Mouse (Mus musculus) left cerebral cortex, postnatal 10 days (tissue): ENCODE data around the gene Krtap4-1. TPM values are rescaled to one million over a fixed set of nuclear protein-coding genes. Genes with fewer than 3 reads are reported as not detected.
"Not testable (repeated sequence)": the region's sequence is repeated elsewhere in the genome, so short reads cannot be mapped to it uniquely, and the experiment has no call there.

ENCODE experiments used
- DNase-seq, 2 experiments: peaks; one replicate each; pipeline ENCODE4 v3.0.0; 2021 to 2022; ENCODE audit warnings: low spot score in 2 of 2, mixed read lengths in 1 of 2; ENCODE audit errors: extremely low spot score in 1 of 2
- intact Hi-C: fragments of 180-260 bp; cut with DNase I; formaldehyde crosslinking; loops from one replicate; pipeline ENCODE4 v1.15.1; 2025
- total RNA-seq, 2 experiments: library from RNA; stranded (reverse); gene quantifications; 2 replicates each; pipeline ENCODE4 v1.2.3; 2021

Gene Krtap4-1
- not detected for total RNA-seq

DNA sequence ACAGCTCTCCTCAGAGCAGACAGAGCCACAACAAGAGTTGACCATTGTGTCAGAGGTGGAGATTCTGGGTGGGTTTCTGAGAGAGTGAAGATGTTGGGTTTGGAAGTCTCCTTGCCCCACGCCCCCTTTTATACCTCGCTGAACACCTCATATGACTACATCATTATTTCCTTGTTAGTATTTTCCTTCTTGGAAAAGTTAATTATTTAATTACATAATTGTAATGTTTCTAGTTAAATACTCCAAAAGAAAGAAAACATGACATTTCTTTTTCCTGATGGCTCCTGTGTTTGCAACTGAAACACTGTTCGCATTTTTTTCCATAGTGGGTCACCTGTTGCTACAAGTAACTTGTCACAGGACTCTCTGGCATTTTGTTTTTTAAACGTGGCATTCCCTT, at the start of gene Krtap4-1:
TSS of gene Krtap4-1 (minus strand) at position 101 of the 400 bp plus-strand sequence.
- DNase-seq = no peak
- intact Hi-C loops = no loop called here

DNA sequence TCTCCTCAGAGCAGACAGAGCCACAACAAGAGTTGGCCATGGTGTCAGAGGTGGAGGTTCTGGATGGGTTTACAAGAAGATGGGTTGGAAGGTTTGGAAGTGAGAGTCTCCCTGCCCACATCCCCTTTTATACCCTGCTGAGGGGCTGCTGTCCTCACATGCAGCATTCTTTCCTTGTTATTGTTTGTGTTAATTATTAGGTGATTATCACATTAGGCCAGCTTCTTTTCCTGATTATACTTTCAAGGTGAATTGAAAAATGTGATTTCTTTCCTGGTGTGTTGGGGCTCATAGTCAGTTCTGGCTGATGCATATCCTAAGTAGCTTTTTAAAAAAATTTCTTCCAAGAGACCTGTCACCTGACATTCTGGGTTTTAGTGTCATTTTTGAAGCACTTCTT, 37.8 kb upstream of the Krtap4-1 start, which contains the start of gene Krtap4-6:
TSS of gene Krtap4-6 (minus strand) at position 101 of the 400 bp plus-strand sequence.
- intact Hi-C loops = no loop called here
- no peak for DNase-seq

DNA sequence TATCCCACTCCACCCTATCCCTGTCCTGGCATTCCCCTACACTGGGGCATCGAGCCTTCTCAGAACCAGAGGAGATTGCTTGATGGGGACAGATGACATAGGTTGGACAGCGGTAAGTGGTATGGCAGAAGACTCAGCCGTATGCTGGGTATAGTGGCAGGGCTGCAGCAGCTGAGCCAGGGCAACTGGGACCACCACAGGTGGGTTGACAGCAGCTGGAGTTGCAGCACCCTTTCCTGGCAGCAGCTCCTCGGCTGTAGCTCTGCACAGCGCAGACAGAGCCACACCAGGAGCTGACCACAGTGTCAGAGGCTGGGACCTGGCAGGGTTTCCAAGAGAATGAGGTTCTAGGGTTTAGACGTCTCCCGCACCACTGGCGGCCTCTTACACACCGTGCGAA, 34.8 kb upstream of the Krtap4-1 start:
- no peak for DNase-seq
- intact Hi-C loops = no loop called here

DNA sequence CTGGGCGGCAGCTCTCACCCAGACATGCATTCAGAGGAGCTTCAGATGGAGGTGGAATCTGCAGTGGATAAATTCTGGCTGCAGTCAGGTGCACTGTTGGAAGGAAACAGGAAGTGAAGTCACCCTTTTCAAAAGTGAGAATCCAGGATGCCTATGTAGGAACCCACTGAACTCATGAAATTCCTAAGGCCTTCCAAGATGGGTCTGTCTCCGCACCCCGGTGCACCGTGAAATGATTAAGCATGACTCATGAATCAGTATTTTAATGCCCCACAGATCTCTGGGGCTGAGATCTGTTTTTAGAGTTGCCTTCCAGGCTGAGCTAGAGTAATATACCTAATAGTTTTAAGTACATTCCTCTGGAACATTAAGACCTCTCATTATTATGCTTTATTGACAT, 31.2 kb upstream of the Krtap4-1 start:
- intact Hi-C loops = no loop called here
- DNase-seq = no peak

DNA sequence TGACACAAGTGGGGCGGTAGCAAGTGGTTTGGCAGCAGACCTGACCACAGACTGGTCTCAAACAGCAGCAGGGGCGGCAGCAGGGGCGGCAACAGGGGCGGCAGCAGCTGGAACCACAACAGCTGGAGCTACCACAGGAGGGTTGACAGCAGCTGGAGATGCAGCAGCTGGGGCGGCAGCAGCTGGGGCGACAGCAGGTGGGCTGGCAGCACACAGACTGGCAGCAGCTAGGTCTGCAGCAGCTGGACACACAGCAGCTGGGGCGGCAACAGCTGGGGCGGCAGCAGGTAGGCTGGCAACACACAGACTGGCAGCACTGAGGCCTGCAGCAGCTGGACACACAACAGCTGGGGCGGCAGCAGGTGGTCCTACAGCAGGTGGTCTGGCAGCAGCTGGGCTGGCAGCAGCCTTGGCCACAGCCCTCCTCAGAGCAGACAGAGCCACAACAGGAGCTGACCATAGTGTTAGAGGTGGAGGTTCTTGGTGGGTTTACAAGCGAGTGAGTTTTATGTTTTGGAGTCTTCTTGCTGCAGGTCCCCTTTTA, 30.5 kb upstream of the Krtap4-1 start, which contains the start of gene Gm11563:
TSS of gene Gm11563 (minus strand) at position 494 of the 544 bp plus-strand sequence.
- intact Hi-C loops, DNase-seq: not testable (repeated sequence)

DNA sequence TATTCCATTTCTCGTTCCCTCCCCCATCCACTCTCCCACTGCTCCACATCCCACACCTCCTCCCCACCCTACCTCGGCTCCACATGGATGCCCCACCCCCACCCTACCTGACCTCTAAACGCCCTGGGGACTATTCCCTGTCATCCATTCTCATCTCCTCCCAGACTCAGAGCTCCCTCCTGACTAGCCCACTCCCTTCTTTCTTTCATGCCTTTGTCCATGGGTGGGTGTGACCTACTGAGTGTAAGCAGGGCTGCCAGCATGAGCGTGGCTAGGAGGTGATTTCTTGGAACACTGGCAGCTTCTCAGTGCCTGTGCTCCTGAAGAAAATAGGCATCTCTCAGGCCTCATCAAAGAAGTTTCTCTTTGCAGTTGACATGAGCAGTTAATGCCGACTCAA, 29.0 kb upstream of the Krtap4-1 start:
- intact Hi-C loops = no loop called here
- DNase-seq = no peak

DNA sequence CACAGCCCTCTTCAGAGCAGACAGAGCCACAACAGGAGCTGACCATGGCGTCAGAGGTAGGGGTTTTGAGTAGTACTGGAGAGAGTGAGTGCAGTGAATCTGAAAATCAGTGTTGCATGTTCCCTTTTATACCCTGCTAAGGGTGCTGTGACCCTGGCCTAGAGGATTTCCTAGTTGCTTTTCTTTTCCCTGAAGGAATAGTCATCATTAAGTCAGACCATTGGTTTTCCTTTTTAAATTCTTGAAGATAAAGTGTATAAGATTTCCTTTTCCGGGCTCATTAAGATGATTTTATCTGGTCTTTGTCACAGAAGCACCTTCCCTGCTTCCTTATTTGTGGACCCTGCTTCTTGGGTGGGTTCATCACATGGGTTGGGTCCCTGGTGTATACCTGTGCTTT, 22.1 kb upstream of the Krtap4-1 start, which contains the start of gene Gm11555:
TSS of gene Gm11555 (minus strand) at position 101 of the 400 bp plus-strand sequence.
- no peak for DNase-seq
- intact Hi-C loops = no loop called here

DNA sequence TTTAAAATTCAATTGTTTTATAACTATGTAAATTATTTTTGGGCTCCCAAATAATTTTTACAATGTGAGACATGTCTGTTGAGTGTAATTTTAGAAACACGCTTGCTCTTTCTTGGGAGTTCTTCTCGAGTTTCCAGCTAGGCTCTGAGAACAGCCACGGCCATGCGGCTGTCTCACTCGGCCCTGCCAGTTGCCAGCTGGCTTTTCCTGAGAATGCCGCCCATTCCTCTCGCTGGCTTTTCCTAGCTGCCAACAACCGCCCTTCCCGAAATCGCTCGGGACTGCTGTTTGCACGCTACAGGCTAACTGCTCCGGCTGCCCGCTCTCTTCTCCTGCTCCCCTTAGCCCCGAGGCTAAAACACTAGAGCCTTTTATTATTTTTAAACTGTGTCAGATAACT, 18.4 kb upstream of the Krtap4-1 start:
- no peak for DNase-seq
- intact Hi-C loops = no loop called here

DNA sequence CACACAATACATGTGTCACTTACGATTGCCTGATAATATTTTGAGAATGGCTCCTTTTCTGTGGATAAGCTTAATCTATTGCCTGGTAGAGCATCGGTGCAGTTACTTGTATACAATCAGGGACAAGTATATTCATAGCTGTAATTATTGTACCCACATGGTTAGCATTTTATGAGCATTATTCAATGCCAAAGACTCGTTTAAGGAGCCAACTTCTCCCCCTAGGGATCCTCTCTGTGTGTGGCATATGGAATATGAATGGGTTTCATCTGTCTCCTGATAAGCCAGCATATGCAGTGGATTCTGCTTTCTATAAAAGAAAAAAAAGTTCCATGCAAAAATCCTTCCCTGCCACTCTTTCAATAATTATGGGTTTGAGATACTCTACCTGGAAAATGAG, 16.3 kb upstream of the Krtap4-1 start:
- intact Hi-C loops = no loop called here
- no peak for DNase-seq

DNA sequence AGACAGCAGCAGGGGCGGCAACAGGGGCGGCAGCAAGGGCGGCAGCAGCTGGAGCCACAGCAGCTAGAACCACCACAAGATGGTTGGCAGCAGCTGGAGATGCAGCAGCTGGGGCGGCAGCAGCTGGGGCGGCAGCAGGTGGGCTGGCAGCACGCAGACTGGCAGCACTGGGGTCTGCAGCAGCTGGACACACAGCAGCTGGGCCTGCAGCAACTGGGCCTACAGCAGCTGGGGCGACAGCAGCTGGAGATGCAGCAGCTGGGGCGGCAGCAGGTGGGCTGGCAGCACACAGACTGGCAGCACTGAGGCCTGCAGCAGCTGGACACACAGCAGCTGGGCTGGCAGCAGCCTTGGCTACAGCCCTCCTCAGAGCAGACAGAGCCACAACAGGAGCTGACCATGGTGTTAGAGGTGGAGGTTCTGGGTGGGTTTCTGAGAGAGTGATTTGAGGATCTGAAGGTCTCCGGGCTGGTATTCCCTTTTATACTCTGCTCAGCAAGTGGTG, 15.6 kb upstream of the Krtap4-1 start, which contains the start of gene Krtap4-7:
TSS of gene Krtap4-7 (minus strand) at position 455 of the 505 bp plus-strand sequence.
- DNase-seq, intact Hi-C loops: not testable (repeated sequence)

DNA sequence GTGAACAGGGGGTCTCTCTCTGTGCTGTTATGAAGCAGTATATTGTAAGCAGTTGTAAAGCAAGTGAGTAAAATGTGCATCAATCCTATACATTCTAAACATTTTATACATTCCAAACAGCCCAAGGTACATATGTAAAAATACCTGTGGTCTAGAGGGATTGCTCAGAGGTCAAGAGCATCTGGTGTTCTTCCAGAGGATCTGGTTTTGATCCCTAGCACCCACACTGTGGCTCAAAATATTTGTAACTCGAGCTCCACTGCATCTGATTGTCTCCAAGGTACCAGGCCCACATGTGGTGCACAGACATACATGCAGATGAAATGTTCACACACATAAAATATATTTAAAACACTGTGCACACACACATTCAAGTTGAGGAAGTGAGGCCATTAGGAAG, 12.9 kb upstream of the Krtap4-1 start:
- intact Hi-C loops = no loop called here
- no peak for DNase-seq

DNA sequence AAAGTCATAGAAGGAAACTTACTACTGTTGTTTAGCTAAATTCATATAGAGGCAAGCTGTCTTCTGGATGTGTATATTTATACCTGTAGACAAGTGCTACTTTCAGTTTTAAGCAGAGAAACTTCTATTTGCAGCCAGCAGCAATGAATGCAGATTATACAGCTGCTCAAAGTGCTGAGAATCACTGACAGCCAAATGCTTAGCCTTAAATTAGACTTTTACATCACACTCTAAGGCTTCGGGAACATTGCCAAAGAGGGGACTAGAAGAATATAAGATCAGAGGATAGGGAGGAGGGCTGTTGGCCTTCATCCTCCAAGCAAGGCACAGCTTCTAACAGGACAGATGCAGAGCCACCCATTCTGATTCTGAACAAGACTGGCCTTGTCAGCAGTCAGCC, 9.0 kb upstream of the Krtap4-1 start:
- intact Hi-C loops = no loop called here

DNA sequence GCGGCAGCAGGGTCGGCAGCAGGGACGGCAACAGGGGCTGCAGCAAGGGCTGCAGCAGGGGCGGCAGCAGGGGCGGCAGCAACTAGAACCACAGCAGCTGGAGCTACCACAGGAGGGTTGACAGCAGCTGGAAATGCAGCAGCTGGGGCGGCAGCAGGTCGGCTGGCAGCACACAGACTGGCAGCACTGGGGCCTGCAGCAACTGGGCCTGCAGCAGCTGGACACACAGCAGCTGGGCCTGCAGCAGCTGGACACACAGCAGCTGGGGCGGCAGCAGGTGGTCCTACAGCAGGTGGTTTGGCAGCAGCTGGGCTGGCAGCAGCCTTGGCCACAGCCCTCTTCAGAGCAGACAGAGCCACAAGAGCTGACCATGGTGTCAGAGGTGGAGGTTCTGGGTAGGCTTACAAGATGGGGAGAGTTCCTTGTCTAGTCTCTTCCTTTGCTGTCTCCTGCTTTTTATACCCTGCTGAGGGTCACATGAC, 6.7 kb upstream of the Krtap4-1 start, which contains the start of gene Krtap4-2:
TSS of gene Krtap4-2 (minus strand) at position 432 of the 482 bp plus-strand sequence.
- no peak for DNase-seq
- intact Hi-C loops = no loop called here

More for the DNA sequence above, 9.0 kb upstream of the Krtap4-1 start:
- peak in 1 of 2 experiments; percentile 63 for DNase-seq

DNA sequence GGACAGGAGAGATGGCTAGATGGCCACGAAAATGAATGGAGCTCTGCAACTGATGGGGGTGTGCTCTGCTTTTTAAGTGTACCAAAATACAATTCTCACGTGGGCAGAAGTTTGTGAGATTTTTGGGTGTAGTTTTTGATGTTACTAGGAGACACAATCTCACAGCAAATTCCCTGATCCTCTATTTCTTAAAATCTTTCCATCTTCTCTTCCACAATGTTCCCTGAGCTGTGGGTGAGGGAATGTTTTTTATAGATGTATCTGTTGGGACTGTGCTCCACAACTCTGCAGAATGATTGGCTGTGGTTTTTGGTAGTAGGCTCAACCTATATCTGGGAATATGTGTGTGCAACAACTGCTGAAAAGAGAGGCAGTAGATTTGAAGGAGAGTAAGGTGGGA, 5.3 kb upstream of the Krtap4-1 start:
- no peak for DNase-seq
- intact Hi-C loops = no loop called here

DNA sequence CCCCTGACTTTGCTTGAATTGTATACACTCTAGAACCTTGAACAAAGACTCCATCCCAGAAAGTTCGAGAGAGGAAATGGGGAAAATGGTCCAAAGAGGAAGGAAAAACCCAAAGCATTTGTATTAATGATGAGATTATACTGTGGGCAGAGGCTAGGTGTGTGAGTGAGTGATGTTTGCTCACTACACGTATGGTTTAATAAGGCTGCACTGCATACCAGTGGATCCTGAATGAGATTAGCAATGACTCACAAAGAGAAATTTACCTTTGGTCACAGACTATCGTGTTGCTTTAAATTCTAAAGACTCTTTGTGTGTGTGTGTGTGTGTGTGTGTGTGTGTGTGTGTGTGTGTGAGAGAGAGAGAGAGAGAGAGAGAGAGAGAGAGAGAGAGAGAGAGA, 2.9 kb upstream of the Krtap4-1 start:
- DNase-seq = no peak
- intact Hi-C loops = no loop called here

DNA sequence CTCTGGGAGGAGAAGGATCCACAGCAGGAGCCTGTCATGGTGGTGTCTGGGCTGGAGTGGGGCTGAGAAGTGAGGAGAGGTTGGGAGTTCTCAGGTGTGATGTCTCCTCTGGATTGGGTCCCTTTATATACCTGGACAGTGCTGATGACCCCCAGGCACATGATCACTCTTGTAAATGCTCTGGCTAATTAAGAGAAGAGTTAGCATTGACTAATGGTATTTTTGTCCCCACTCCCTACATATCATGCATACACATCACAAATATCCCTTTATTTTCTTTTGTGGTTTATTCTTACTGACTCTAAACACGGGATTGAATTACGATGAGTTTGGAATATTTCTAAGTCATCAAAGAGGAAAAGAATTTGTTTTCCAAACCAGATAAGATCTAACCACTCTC, 7.7 kb downstream of the Krtap4-1 start, which contains the start of gene Gm11562:
TSS of gene Gm11562 (minus strand) at position 101 of the 400 bp plus-strand sequence.
- no peak for DNase-seq
- intact Hi-C loops = no loop called here

DNA sequence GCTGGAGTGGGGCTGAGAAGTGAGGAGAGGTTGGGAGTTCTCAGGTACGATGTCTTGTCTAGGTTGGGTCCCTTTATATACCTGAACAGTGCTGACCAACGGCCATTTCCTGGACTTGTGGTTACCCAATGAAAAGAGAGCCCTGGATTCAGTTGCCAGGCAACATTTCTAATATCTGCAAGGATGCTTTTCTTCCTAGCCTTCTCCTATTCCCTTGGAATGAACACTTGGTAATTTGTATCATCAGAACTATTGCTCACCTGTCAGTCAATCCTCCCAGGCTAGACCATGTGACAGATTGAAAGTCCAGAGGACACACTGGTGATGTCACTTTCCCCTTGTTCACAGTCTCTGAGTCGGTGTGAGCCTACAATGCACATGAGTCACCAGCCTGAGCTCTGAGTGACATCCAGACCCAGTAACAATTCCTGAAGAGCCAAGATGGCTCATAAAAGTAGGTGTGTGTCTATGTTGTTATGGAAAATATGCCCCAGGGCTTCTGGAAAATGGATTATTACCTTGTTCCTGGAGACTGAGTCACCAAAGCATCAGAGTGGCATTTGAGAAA, 13.2 kb downstream of the Krtap4-1 start, which contains the start of gene Krtap2-4:
TSS of gene Krtap2-4 (minus strand) at position 51 of the 568 bp plus-strand sequence.
- intact Hi-C loops = no loop called here
- DNase-seq = no peak

DNA sequence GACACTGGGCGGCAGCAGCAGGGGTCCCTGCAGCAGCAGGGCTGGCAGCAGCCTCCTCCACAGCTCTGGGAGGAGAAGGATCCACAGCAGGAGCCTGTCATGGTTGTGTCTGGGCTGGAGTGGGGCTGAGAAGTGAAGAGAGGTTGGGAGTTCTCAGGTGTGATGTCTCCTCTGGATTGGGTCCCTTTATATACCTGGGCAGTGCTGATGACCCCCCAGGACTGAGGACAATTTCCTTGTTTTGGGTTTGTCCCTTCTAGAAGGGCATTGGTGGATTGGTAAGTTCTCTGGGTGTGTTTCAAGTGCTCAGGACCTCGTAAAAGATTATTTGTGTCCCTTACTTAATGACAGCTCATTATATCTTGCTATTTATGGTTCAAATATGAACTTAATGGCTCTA, 17.9 kb downstream of the Krtap4-1 start, which contains the start of gene Gm11937:
TSS of gene Gm11937 (minus strand) at position 101 of the 400 bp plus-strand sequence.
- intact Hi-C loops, DNase-seq: not testable (repeated sequence)

DNA sequence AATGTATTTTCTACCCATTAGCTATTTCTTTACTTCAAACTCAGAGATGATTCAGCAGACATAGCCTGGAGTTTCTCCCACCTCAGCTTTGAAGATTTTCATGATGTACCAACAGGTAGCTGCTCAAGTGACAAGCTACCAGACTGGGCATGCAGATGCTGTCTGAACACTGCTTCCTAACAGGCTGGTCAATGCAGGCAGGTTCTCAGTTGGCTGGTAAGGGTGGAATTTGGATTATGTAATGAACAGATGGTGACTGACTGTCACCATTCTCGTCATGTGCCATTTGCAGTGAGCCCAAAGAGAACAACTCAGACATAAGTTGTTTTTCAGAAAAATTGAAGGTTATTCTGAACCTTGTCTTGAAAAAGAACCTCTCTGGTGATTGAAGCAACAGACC, 18.9 kb downstream of the Krtap4-1 start:
- DNase-seq = peak in 1 of 2 experiments; percentile 15
- intact Hi-C loops = no loop called here

DNA sequence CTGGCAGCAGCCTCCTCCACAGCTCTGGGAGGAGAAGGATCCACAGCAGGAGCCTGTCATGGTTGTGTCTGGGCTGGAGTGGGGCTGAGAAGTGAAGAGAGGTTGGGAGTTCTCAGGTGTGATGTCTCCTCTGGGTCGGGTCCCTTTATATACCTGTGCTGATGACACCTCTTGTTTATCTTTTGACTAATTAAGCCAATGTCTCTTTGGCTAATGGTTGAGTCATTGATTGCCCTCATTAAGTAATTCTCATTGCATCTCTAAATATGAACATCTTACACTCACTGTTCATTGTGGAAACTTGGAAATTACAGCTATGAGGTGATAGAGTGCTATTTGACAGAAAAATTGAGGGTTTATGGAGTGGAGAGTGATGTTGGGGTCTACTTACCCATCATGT, 24.8 kb downstream of the Krtap4-1 start, which contains the start of gene Gm11938:
TSS of gene Gm11938 (minus strand) at position 101 of the 400 bp plus-strand sequence.
- DNase-seq, intact Hi-C loops: not testable (repeated sequence)
